Mouse (Mus musculus): ENCODE results near the gene Snd1.

The Snd1 gene

DNA sequence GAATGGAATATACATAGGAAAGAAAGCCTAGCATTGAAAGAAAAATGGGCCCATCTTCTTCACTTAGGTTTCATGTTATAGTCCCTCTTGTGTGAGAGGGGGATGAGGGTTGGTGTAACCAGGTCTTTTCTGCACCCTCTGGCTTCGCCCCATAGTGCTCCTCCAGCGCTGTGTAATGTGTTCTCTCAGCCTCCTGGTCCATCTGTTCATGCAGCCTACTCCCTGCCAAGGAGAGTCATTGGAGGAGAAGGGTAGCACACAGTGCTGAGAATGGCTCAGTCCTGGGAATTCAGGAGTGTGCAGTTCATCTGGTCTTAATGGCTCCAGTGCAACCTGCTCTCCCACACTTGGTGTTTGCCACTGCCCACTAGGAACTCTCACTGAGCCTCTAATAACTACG, 326.0 kb downstream of the Snd1 start:
- no peak for DNase-seq (ENCODE audit: inconsistent ontology term)

DNA sequence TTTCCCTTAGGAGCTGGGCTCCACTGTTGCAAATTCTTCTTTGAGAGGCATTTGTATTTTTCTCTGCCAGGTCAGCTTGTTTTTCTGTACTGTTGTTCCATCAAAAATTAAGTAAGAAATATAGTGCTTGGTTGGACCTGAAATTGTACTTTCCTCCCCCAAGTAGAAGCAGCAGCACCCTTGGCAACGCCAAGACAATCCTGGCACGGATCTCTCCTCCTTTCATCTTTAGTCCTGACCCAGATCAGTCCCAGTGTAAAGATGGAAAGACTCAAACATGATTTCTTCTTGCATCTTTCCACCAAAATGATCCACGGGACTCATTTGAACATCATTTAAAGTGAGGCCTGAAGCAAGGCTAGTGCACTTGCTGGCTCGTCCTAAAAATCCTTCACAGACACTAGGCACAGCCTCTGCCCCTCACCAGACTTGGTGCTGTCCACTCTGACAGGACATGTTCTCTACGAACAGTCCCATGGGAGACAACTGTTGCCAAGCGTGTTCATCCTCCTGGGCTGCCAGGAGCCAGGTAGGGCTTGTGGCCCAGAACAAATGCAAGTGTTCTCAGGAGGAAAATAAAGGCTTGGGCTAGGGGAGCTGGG, 328.8 kb downstream of the Snd1 start:
- DNase-seq (ENCODE audit: inconsistent ontology term), result no peak

DNA sequence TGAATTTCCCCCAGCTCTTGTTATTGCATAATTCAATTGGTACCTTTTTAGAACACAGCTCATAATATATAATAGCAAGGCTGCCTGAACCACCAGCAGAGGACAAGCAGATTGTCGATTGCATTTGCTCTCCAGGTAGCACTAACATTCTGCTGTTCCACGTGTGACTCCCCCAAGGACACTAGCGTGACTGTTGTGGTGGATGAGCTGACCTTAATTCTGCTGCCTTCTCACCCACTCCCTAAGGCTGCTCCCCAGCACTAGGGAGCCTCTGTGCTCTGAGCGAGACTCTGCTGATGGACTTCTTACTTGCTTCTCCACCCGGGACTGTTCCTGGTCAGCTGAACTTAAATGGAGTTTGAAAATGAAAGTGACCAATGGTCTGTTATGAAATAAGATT, 329.8 kb downstream of the Snd1 start:
- DNase-seq (ENCODE audit: inconsistent ontology term), result no peak

DNA sequence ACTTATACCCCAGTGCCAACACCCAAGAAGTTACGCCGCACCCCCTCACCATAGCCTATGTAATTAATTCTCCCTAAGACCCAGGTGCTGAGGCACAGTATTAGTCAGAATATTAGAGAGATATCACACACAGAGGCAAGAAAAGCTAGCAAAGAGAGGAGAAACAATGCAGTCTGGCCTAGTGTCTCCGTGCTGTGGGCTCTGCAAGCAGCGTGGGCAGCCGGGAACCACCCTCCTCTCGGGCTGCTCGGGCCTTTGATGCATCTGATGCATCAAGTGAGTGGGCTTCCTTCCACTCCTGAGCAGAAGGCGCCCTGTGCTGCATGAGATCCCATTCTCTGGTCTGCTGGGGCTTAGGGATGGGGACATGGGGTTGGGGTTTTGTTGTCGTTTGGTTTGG, 338.1 kb downstream of the Snd1 start:
- no peak for DNase-seq (ENCODE audit: inconsistent ontology term)

DNA sequence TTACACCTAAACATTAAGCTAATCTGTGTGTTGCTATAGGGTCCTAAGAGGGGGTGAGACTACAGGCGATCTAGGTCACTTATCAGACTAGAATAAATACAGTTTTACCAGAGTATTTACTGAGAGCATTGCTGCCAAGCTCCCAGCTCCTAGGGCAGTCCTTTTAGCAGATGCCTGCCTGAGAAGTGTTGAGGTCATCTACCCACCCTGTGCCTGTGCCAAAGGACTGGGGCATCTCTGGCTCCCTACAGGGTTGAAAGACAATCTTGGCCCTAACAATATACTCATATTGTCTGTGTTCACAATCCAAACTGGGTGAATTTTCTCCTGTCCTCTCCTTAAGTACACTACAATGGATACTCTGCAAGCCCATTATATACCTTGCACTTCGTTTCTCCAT, 340.0 kb downstream of the Snd1 start:
- no peak for DNase-seq (ENCODE audit: inconsistent ontology term)

DNA sequence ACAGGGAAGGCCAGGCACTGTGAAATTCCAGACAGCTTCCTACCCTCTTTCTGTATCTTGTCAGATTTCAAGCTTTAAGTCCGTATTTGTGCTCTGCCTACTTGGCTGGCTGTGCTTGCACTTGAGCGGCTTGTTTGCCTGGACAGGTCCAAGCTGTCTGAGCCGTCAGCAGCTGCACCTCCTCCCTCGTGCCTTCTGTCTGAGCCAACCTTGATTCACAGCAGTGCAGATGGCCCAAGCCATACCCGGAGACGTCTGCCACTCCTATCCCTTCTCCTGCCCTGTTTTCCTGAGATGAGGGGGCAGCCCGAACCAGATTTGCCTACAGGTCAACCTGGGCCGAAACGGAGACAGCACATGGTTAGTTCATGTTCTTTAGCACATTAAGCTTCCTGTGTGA, 342.1 kb downstream of the Snd1 start:
- DNase-seq (ENCODE audit: inconsistent ontology term), result no peak

DNA sequence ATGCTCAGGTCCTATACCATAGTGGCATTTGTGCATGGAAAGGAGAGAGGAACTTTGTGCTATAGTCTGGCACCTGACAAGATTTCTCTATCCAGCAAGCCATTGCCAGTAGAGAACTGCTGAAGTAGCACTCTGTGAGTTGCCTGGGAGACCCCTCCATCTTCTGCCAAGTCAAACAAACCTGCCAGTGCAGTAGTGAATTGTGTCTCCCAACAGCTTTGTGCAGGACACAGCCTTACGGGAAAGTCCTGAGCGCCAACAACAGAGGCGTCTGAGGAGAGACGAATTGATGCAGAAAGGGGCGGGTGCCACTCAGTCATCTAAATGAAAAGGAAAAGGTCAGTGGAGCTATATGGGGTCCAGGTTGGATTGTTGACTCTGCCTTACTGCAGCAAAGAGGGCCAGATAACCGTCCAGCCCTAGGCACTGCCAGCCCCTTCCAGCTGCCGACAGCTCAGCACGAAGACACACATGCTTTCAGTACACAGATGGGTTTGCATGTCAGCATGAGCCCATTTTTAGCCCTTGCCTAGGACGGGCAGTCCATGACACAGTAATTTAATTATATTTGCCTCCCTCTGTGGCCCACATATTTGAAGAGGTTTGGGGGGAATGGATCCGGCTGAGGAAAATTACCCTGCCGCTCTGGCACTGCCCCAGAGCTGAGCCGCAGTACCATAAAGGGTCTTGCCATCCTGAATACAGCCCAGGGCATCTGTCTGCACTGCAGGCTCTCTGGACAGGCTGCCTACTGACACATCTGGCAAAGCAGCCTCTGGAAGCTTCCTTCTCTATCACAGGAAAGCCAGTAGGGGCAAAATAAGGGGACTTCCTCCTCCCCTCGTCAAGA, 344.8 kb downstream of the Snd1 start:
- DNase-seq (ENCODE audit: inconsistent ontology term), result no peak

DNA sequence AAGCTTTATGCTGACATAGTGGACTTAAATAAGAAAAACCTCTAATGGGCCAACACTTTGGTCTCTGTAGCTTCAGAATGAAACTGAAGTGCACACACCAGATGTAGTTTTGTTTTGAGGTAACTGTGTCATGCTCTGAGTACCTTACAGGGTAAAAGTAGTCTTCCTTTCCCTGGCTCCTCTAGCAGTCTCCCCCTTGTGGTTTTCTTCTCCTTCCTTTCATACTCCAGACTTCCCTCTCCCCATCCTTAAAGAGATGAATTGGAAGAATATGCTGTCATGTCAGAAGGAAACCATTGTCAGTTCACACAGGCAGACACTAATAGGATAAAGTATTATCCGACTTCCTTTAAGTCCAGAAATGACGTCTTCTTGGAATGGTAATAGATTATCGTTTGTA, 347.4 kb downstream of the Snd1 start:
- no peak for DNase-seq (ENCODE audit: inconsistent ontology term)

DNA sequence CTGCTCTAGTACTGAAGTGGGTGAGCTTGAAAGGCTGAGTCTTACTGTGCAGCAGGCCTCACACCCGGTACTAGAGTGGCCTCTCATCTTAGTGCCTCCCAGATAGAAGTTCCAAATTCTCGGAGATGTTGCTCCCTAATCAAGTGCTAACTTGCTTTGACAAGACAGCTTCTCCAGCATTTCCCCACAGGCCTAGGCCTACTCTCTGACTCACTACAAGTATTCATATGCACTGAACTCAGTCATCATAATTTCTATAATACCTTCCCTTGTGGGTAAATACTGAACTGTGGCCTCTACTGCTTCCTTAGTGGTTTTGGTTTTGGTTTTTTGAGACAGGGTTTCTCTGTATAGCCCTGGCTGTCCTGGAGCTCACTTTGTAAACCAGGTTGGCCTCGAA, 348.4 kb downstream of the Snd1 start:
- no peak for DNase-seq (ENCODE audit: inconsistent ontology term)

DNA sequence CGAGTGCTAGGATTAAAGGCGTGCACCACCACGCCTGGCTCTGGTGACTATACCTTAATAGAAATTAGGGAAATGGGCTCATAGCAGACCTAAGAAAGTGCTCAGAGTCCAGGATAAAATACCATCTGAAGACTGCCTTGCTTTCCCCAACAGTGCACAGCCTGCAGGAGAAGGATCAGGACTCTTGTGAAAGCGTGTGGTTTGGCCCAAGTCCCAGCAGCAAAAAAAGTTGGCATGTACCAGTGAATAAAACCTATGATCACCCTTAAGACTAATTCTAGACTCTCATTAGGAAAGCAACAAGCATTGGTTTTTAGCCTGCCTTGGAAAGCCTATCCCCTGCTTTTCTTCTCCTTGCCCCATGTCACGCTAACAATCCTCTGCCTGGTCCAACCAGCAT, 348.9 kb downstream of the Snd1 start:
- DNase-seq (ENCODE audit: inconsistent ontology term), result peak; percentile 59

DNA sequence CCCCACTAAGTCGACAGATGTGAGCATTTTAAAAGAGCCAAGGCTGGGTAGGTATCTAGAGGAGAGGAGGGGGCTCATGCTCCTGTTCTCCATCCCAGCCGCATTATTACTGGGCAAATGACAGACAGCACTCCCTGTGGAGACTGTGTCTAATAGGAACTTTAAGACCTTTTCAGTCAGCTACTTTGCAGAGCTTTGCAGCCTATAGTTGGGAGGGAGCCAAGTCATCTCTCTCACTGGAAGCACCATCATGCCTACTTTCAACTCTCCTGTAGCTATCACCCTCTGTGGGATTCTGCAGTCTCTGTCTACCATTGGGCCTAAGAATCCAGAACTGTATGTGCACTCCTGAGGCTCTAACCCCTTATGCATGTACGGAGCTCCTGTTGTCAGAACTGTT, 351.0 kb downstream of the Snd1 start:
- no peak for DNase-seq (ENCODE audit: inconsistent ontology term)

DNA sequence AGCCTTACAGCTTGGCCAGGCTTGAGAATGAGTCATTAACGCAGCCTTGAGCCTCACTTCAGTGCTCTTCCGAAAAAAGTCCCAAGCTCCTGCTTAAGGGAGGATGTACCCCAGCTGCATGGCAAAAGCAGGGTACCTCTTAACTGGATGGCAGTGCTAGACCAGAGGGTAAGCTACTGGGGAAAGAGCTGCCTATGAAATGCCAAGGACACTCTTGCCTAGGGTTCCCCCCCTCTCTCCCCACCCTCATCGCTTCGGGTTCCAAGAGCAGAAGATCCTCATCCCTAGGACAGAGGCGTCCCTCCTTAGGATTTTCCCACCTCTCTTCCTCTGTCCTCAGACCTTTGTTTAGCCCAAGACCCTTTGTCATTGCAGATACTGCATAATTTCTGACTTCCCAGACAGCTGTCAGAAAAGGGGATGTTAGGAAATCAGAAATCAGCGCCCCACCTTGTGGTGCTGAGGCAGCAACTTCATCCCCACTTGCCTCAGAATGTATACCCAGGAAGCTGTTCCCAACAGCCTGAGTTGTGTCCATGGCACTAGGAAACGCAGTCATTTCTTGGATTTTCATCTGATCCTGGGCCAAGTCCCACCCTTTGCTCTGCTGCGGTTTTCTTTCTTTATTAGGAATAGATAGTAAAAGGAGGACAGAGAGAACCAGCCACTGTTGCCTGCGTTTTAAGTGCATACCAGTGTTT, 351.9 kb downstream of the Snd1 start:
- no peak for DNase-seq (ENCODE audit: inconsistent ontology term)

DNA sequence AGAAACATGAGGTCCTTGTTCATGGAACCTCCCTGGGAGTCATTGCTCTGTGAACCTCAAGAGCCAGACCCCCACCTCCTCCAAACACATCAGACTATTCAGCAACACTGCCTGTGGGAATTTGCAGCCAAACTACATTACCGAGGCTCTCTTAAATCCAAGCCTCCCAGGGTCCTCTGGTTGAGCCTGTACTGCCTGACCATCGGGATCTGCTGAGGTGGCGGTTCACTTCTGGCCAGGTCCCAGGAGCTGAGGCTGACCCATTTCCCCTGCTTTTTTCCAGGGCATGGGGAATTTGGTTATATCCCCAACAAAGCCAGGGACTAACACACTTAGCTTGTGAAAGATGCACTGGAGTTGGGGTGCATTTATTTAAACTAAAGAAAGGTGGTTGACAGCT, 352.6 kb downstream of the Snd1 start:
- DNase-seq (ENCODE audit: inconsistent ontology term), result no peak

DNA sequence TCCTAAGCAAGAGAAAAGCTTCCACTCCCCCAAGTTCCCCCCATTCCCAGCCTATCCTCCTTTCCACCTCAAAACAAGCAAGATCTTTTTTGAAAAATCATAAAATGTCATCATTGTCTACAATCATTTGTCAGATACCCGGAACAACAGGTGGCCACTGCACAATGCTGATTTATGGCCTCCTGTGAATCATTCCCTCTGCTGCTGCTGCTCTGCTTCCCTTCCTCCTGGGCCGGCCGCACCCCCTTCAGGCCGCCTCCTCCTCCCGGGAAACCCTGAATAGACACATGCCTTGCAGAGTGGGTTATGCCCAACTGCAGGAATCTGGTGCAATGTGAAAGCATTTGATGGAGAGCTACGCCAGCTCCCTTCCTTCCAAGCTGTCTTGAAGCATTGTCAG, 353.7 kb downstream of the Snd1 start:
- DNase-seq (ENCODE audit: inconsistent ontology term), result peak; percentile 77

DNA sequence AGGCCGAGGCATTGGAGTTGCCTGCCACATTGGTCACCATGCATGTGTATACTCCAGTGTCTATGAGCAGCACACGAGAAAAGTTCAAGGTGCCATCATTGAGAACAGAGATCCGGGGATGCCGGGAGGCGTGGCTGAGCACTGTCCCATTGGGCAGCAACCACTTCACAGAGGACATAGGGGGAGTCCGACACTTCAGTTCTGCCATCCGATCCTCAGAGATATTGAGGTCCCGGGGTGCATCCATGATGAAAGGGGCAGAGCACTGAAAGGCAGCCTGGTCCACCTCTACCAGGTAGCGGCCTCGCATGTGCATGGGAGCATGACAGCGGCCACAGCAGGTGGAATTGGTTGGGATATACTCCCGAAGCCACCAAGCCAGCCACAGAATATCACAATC, 355.4 kb downstream of the Snd1 start:
- DNase-seq (ENCODE audit: inconsistent ontology term), result no peak

DNA sequence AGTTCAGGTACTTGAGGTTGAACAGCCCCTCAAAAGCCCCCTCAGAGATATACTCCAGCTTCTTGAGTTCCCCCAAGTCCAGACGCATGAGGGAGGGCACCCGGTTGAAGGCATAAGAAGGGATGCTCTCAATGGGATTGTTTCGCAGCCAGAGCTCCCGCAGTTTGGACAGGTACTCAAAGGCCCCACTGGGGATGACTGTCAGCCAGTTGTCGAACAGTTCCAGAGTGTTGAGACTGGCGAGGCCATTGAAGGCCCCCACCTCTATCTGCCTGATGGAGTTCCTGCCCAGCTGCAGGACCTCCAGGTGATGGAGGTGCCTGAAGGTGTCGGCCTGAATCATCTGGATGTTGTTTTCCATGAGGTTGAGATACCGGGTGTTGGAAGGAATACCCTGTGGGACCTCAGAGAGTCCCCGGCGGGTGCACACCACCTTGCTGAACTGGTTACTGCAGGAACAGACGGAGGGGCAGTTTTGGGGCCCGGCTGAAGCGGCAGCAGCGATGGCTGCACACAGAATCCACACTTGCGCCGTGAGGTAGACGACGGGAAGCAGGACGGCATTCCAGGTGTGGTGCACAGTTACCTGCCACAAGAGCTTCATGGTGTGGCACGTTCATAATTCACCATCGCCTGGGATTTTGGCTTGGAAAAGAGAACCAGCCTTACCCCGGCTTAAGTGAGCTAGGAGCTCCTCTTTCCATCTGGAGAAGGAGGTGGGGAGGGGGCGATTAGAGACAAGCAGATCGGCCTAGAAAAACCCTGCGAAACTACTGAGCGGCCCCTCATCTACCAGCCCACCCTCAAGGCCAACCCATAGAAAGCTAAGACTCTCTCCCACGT, 356.3 kb downstream of the Snd1 start, which contains the start of gene Lrrc4:
Lrrc4 (minus strand) TSS at position 737 of the 843 bp plus-strand sequence.
- DNase-seq (ENCODE audit: inconsistent ontology term), result no peak

DNA sequence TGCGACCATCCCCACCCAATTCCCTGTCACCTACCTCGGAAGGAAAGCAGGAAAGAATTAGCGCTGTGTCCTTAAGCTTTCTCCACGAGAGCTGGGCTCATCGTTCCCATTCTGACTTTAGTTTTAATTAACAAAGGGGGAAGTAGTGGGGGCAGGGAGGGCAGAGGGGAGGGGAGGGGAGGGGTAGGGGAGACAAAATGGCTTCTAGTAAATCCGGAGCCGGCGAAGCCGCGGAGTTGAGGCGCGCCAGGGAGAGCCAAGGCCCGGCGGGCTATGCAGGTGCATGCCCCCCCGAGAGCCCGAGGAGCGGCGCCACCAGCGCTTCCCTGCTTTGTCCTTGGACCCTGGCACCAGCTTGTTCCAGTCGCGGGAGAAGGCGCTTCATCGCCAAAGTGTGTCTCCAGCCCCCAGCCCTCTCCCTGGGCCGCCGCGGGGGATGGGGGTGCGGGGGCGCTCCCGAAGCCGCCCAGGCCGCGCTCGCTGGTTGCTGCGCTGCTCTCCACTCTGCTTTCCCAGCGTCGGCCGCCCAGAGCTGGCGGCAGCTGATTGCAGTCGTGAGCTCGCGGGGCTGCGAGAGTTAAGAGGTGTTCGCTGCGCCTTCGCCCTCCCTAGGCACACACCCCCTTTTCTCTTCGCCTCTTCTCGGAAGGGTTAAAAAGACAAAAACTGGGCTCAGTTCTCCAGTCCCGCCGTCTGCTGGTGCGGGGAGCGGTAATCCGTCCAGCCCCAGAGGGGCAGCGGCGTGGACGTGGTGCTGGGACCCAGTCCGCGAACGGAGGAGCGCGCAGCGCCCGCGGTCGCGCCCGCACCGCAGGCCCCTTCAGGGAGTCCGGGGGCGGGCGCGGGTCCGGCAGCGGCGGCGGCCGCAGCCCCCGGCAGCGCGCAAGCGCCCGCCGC, 357.2 kb downstream of the Snd1 start:
- DNase-seq (ENCODE audit: inconsistent ontology term), result peak; percentile 54

DNA sequence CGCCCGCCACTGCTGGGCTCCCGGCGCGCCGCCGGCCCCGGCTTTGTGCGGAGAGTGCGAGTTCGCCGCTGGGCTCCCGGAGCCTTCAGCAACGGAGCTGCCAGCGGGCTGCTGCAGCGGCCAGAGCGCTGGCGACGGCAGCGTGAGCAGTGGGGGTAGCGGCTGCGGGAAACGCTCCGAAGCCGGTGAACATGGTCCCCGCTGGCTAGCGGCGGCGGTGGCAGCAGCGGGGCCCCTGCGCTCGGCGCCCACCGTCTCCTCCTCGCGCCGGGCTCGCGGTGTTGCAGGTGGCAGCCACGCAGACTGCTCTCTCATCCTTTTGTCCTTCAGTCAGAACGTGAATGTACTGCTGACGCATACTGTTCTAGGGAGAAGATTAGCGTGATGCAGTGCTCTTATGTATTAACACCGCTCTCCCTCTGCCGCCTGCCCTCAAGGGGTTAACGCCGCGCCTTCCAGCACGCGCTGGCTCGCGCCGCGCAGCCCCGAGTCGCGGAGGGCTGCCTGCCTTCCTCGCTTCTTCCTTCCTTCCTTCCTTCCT, 357.9 kb downstream of the Snd1 start:
- DNase-seq (ENCODE audit: inconsistent ontology term), result peak; percentile 52

DNA sequence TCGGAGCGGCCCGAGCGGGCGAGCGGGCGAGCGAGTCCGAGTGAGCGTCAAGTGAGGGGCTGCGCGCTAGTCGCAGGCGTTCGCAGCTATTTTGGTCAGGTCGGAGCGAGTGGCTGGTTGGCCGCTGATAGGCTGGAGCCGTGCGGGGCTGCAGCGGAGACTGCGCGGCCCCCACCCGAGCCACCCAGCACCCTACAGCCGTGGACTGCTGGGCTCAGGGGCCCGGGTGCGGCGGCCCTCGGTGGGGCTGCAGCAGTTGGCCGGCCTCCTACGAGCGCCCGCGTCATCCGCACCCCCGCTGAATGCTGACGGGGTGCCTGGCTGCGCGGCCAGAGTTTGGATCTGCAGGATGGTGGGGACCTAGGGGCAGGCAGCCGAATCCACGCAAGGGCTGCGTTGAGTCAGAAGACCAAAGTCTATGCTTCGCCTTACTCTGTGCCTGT, 358.5 kb downstream of the Snd1 start:
- DNase-seq (ENCODE audit: inconsistent ontology term), result no peak

DNA sequence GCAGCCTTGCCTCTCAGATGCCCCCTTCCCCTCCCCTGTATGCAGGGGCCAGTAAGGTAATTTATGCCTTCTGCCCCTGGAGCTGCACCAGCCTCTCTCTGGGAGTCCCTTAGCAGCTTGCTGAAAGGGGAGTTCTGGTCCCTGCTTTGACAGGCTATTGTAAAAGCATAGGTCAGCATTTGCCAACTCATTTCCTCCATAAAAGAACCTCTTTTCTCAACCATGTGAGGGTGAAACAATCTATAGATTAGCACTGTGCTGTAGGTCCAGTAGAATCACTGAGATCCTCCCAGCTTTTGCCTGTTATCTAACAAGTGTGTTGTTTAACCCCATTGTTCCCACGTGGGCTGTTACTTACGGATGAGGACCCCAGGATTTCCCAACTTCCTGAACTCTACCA, 359.1 kb downstream of the Snd1 start:
- DNase-seq (ENCODE audit: inconsistent ontology term), result no peak

DNA sequence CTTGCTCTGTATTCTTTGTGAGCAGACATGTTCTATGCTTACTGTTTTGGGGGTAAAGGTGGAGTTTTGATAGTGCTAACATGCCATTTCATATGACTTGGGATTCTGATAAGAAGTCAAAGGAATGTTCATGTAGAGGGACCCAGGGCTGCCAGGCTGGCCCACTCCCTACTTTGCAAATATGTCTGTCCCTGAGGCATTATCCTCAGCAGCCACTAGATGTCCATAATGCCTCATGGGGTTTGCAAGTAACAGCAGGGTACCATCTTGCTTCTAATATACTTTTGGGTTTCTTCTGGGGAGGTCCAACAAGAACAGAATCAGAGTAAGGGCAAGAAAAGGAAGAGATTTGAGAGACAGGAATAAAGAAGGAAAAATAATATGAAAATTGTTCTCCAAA, 361.7 kb downstream of the Snd1 start:
- DNase-seq (ENCODE audit: inconsistent ontology term), result no peak

All from Muller cell, postnatal 12 days (primary cell).